Mouse (Mus musculus): ENCODE data around the gene Sell. TPM values are rescaled to one million over a fixed set of nuclear protein-coding genes. Genes with fewer than 3 reads are reported as not detected.

Sell gene
- polyA plus RNA-seq, 1 experiment: 1.2 TPM

- no peak for DNase-seq (ENCODE audit: low spot score)
Measured at GRCm38 (mm10) chr1:164074606-164075140, 12.9 kb downstream of the Sell start.

- no peak for DNase-seq (ENCODE audit: low spot score)
Measured at GRCm38 (mm10) chr1:164075416-164075815, 13.6 kb downstream of the Sell start.

GRCm38 (mm10) chr1:164076441-164076840 is 14.7 kb downstream of the Sell start:
- no peak for DNase-seq (ENCODE audit: low spot score)

GRCm38 (mm10) chr1:164077031-164077430 is 15.2 kb downstream of the Sell start:
- no peak for DNase-seq (ENCODE audit: low spot score)

- no peak for DNase-seq (ENCODE audit: low spot score)
Measured at GRCm38 (mm10) chr1:164078323-164078741, 16.6 kb downstream of the Sell start.

GRCm38 (mm10) chr1:164079091-164079490 is 17.3 kb downstream of the Sell start:
- DNase-seq (ENCODE audit: low spot score): no peak

- no peak for DNase-seq (ENCODE audit: low spot score)
Measured at GRCm38 (mm10) chr1:164083046-164083445, 21.3 kb downstream of the Sell start.

GRCm38 (mm10) chr1:164086797-164087196 is 25.0 kb downstream of the Sell start:
- no peak for DNase-seq (ENCODE audit: low spot score)

- DNase-seq (ENCODE audit: low spot score): no peak
Measured at GRCm38 (mm10) chr1:164087872-164088271, 26.1 kb downstream of the Sell start.

GRCm38 (mm10) chr1:164096780-164097179 is 35.0 kb downstream of the Sell start:
- DNase-seq (ENCODE audit: low spot score): no peak

- DNase-seq (ENCODE audit: low spot score): no peak
Measured at GRCm38 (mm10) chr1:164097911-164098310, 36.1 kb downstream of the Sell start.

- no peak for DNase-seq (ENCODE audit: low spot score)
Measured at GRCm38 (mm10) chr1:164098372-164098771, 36.6 kb downstream of the Sell start.

- DNase-seq (ENCODE audit: low spot score): no peak
Measured at GRCm38 (mm10) chr1:164109763-164110162, 48.0 kb downstream of the Sell start.

GRCm38 (mm10) chr1:164110591-164111329 is 49.0 kb downstream of the Sell start:
- DNase-seq (ENCODE audit: low spot score): no peak

GRCm38 (mm10) chr1:164114280-164114679 is 52.5 kb downstream of the Sell start:
- no peak for DNase-seq (ENCODE audit: low spot score)

- no peak for DNase-seq (ENCODE audit: low spot score)
Measured at GRCm38 (mm10) chr1:164114947-164115493, 53.2 kb downstream of the Sell start, which contains the start of gene Selp. Selp (plus strand) TSS chr1:164115264.

GRCm38 (mm10) chr1:164115647-164116046 is 53.9 kb downstream of the Sell start:
- no peak for DNase-seq (ENCODE audit: low spot score)

- DNase-seq (ENCODE audit: low spot score): no peak
Measured at GRCm38 (mm10) chr1:164117869-164118268, 56.1 kb downstream of the Sell start.

GRCm38 (mm10) chr1:164119892-164120776 is 58.4 kb downstream of the Sell start:
- DNase-seq (ENCODE audit: low spot score): no peak

GRCm38 (mm10) chr1:164120777-164121158 is 59.0 kb downstream of the Sell start:
- no peak for DNase-seq (ENCODE audit: low spot score)

- no peak for DNase-seq (ENCODE audit: low spot score)
Measured at GRCm38 (mm10) chr1:164123836-164124235, 62.1 kb downstream of the Sell start.

GRCm38 (mm10) chr1:164130013-164130412 is 68.2 kb downstream of the Sell start:
- no peak for DNase-seq (ENCODE audit: low spot score)

All from urinary bladder, adult 2 months (tissue).